Mouse (Mus musculus): Measurements from ENCODE around the gene Srd5a1.
A peak's percentile ranks its signal among the peaks of the same experiment; 100 is the strongest.

Srd5a1 gene

GRCm38 (mm10) chr13:69541209-69541608 is 70.0 kb downstream of the Srd5a1 start:
- no peak for DNase-seq (ENCODE audit: low spot score in 2 of 2)

- DNase-seq (ENCODE audit: low spot score in 2 of 2), result no peak
Observed at GRCm38 (mm10) chr13:69538327-69538726, 72.9 kb downstream of the Srd5a1 start.

- DNase-seq (ENCODE audit: low spot score in 2 of 2), result no peak
Observed at GRCm38 (mm10) chr13:69537366-69537765, 73.9 kb downstream of the Srd5a1 start.

- no peak for DNase-seq (ENCODE audit: low spot score in 2 of 2)
Observed at GRCm38 (mm10) chr13:69536021-69536420, 75.2 kb downstream of the Srd5a1 start.

- peak; percentile 97 to 98 for DNase-seq (ENCODE audit: low spot score in 2 of 2)
Observed at GRCm38 (mm10) chr13:69534654-69535551, 76.3 kb downstream of the Srd5a1 start.

- no peak for DNase-seq (ENCODE audit: low spot score in 2 of 2)
Observed at GRCm38 (mm10) chr13:69534334-69534653, 76.9 kb downstream of the Srd5a1 start, which contains the start of gene Tent4a. Gene Tent4a, minus strand, starts transcription at chr13:69534617.

- DNase-seq (ENCODE audit: low spot score in 2 of 2), result peak in 1 of 2 experiments; percentile 46
Observed at GRCm38 (mm10) chr13:69533405-69534333, 77.6 kb downstream of the Srd5a1 start, which contains the start of gene Nsun2. Gene Nsun2, plus strand, starts transcription at chr13:69533746.

- DNase-seq (ENCODE audit: low spot score in 2 of 2), result no peak
Observed at GRCm38 (mm10) chr13:69532893-69533404, 78.3 kb downstream of the Srd5a1 start.

GRCm38 (mm10) chr13:69532101-69532892 is 78.9 kb downstream of the Srd5a1 start:
- DNase-seq (ENCODE audit: low spot score in 2 of 2), result no peak

GRCm38 (mm10) chr13:69531431-69531830 is 79.8 kb downstream of the Srd5a1 start:
- DNase-seq (ENCODE audit: low spot score in 2 of 2), result no peak

- no peak for DNase-seq (ENCODE audit: low spot score in 2 of 2)
Observed at GRCm38 (mm10) chr13:69530951-69531350, 80.3 kb downstream of the Srd5a1 start.

- no peak for DNase-seq (ENCODE audit: low spot score in 2 of 2)
Observed at GRCm38 (mm10) chr13:69530156-69530555, 81.1 kb downstream of the Srd5a1 start.

GRCm38 (mm10) chr13:69528531-69528930 is 82.7 kb downstream of the Srd5a1 start:
- DNase-seq (ENCODE audit: low spot score in 2 of 2), result no peak

- DNase-seq (ENCODE audit: low spot score in 2 of 2), result no peak
Observed at GRCm38 (mm10) chr13:69525867-69526266, 85.4 kb downstream of the Srd5a1 start.

- DNase-seq (ENCODE audit: low spot score in 2 of 2), result no peak
Observed at GRCm38 (mm10) chr13:69524158-69524530, 87.1 kb downstream of the Srd5a1 start.

Measured in right cerebral cortex, postnatal 36 days (tissue).